Mouse (Mus musculus) kidney, postnatal 25 days (tissue): Measurements from ENCODE around the gene Spn.
"Not testable (repeated sequence)": the region's sequence is repeated elsewhere in the genome, so short reads cannot be mapped to it uniquely, and the experiment has no call there.

ENCODE experiments used
- DNase-seq, 2 experiments: peaks; one replicate each; pipeline ENCODE4 v3.0.0; 2021; ENCODE audit warnings: mixed read lengths in 2 of 2

Spn gene

DNA sequence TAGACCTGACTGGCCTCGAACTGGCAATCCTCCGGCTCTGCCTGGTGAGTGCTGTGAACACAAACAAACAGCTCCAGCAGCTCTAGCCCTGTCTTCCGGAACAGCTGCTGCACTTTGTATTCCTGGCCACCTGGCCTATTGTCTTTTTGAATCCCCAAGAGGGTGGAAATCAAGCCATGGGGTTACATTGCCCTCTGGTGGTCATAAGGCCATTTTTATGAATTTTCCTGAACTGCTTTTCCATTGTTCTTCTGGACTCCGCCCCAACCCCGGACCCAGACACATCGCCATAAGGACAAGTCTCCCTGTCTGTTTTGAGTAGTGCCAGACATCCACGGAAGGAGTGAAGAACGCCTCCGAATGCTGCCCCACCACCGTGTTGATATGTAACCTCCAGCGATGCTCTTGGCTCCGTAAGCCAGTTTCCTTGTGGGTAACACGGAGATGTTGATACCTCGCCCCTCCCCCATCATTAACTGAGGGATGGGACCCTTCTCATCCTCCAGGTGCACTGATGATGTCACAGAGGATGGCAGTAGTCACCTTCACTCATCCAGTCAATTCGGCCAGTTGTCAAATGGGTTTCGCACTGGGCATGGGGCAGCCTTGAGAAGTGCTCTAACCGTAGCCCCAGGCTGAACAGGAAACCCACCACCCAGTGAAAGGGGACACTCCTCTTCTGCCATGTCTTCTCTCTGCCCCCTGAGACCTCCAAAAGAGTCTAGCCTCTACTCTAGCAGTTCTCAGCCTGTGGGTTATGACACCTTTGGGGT, 32.9 kb downstream of the Spn start:
- DNase-seq: peak; percentile 79 to 85

DNA sequence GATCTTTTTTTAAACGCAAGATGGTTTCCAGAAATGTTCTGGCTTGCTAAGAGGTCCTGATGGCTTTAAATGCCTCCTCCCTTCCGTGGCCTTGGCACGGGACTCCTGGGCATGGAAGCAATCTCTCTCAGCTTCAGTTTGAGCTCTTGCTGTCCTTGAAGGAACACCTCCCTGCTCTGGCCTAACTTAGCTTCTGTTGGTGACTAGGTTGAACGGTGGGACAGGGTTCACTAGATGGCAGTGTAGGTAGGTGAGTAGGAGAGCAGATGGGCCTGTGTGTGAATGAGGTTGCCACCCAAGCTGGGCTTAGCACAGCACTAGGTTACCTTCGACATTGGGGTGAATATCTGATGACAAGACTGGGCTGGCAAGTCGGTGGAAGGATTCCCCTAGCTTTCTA, 33.7 kb downstream of the Spn start:
- no peak for DNase-seq

DNA sequence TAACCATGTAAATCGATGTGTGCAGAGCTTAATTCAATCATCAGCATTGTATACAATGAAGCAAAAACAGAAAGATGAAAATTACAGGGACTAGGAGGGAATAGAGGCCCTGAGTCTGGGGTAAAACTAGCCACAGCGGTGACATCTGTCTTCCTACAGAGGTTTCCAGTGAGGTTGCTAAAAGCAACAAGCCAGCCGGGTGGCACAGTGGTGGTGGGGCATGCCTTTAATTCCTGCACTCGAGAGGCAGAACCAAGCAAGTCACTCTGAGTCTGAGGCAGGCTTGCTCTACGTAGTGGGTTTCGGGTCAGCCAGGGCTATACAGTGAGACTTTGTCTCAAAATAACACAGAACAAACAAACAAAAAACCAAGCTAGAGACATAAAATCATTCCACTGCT, 35.5 kb downstream of the Spn start:
- no peak for DNase-seq

DNA sequence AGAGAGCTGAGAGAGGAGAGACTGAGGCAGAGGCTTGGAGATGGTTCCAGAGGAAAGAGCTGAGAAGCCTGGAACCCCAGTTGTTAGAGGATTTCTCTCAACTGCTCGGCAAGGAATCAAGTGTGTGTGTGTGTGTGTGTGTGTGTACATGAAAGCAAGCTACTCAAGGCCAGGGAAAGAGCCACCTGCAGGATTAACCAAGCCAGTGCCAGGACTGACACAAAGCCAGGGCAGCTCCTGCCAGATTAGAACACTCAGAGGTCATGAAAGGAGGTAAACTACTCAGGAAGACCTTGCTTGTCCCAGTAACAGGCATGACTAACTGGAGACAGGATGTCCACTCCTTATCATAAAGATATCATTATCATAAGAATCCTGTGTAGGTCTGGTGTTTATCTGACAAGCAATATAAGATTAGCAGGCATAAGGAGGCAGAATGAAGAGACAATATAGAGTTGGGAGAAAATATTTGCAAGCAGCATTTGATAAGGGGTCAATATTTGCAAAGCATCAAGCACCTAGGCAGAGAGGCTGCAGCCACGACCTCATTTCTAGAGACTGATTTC, 36.1 kb downstream of the Spn start:
- DNase-seq: no peak

DNA sequence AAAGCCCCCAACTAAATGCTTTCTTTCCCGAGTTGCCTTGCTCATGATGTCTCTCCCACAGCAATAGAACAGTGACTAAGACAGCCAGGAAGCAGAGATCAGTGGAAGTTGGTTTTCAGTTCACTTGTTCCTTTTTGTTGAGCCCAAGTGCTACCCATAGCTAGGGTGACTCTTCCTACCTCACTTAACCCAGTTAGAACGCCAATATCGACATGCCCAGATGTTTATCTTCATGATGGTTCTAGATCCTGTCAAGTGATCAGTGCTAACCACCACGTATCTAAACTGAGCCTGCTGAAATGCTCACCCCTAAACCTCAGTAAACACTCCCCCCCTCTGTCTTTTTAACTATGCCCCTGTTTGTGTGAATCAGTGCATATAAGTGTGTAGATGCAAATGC, 38.1 kb downstream of the Spn start:
- no peak for DNase-seq

DNA sequence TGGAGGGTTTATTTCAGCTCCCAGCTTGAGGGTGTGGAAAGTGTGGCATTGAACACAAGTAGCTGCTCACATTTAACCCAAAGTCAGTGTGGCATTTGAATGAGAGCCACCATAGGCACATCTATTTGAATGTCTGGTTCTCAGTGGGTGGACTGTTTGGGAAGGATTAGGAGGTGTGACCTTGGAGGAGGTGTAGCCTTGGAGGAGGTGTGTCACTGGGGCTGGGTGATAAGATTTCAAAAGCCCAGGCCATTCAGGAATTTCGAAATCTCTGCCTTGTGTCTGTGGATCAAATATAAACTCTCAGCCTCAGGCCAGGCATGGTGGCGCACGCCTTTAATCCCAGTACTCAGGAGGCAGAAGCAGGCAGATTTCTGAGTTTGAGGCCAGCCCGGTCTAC, 38.7 kb downstream of the Spn start:
- no peak for DNase-seq

DNA sequence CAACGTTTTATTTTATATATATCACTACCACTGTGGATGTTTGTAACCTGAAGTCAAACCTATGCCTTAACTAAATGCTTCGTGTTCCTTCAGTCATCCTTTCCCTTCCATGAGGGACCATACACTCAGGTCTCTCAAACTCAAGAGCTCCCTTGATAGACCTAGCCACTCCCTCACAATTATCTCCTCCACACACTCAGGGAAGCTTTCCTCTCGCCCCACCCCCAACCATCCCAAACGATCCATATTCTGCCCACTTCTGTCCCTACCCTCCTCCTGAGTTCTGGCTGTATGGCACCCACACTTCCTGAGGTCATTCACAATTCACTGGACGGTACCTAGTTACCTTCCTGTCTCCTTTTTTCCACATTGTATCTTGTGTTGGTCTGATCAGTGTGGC, 39.1 kb downstream of the Spn start:
- DNase-seq: no peak

DNA sequence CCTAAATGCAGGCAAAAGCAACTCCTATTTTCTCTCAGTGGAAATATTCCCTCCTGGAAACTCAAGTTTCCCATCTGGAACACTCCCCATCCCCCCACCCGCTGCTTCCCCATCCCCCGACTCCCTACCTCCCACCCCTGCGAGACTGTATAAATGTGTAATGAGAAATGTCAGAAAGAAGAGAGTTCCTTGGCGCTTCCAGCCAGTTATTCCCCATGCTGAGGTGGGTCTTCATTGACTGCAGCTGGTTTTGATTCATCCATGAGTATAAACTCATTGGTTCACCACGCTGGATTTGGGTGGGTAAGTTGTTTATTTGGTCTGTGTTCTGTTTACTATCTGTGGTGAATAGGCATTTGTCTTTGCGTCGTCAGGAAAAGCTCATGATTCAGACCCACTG, 41.2 kb downstream of the Spn start:
- no peak for DNase-seq

DNA sequence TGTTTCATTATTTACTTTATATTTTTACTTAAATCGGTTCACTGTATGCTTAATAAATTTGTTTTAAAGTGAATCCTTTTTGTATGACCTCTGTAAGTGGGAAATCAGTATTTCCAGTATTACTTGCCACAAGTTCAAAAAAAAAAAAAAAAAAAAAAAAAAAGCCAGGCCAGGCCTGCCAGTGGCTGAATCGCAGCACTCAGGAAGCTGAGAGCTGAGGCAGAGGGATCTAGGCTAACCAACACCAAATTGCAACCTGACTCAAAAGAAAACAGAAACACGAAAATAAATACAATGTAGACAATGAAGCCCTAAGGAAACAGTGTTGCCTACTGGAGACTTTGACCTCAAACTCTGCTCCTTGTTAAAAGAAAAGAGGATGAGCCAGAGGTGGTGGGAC, 43.7 kb downstream of the Spn start:
- DNase-seq: no peak

DNA sequence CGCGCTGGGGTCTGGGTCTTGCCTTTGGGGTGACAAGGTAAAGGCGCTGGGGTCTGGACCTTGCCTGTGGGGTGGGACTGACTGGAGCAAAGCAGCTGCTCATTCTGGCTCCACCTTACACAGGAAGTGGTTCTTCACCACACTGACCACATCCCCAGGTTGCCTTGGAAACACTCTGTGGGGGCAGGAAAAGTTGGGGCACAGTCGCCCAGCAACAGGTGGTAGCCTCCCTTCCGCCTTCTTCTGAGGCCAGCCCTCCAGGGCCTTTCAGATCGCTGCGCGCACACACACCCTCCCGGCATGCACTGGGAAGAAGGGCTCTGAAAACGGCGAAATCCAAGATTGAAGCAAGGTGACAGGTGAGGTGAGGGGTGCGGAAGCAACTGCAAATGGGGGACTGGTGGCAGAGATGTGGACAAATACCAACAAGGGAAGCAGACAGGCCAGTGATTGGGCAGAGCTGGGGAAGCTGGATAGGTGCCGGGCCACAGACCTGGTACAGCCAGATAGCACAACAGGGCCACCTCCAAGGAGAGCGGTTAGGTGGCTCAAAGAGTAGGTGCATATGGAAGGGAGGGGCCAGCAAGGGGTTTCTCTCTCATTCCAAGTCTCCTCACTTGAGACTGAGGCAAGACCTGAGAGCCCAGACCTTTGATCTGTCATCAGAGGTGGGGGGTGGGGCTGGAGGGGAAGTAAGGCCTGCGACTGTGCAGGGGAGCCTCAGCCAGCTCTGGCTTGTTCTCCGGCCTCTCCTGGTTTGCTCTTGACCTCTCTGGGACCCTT, 46.3 kb downstream of the Spn start, which contains the start of gene AI467606:
AI467606 (plus strand) TSS at position 246 of the 783 bp plus-strand sequence.
- DNase-seq: peak; percentile 27 to 68

DNA sequence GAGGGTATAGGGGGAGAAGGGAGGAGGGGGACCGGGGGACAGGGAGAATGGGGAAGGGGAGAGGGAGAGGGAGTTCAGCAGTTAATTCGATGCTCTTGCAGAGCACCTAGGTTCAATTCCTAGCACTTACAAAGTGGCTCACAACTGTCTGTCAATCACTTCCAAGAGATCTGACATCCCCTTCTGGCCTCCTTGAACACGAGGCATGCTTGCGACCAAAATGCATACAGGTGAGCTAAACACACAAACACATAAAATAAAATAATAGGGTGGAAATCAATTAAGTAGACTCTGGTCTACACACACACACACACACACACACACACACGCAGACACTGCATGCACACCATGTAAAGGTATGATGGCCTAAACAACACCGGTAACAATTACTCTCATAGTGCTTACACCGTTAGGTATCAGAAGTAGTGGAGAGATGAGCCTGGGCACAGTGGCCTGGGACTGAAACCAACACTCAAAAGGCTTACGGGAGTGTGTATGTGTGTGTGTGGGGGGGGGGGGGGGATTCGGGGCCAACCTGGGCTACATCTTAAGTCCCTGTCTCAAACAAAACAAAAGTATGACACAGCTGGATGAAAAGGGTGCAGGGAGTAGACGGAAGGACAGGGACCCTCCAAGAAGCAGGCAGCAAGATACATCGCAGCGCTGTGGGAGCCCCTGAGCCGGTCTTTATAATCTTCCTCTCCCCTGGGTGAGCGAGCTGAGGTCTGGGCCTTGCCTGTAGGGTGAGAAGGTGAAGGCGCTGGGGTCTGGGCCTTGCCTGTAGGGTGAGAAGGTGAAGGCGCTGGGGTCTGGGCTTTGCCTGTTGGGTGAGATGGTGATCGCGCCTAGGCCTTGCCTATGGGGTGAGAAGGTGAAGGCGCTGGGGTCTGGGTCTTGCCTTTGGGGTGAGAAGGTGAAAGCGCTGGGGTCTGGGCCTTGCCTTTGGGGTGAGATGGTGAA, 47.2 kb downstream of the Spn start:
- no peak for DNase-seq

DNA sequence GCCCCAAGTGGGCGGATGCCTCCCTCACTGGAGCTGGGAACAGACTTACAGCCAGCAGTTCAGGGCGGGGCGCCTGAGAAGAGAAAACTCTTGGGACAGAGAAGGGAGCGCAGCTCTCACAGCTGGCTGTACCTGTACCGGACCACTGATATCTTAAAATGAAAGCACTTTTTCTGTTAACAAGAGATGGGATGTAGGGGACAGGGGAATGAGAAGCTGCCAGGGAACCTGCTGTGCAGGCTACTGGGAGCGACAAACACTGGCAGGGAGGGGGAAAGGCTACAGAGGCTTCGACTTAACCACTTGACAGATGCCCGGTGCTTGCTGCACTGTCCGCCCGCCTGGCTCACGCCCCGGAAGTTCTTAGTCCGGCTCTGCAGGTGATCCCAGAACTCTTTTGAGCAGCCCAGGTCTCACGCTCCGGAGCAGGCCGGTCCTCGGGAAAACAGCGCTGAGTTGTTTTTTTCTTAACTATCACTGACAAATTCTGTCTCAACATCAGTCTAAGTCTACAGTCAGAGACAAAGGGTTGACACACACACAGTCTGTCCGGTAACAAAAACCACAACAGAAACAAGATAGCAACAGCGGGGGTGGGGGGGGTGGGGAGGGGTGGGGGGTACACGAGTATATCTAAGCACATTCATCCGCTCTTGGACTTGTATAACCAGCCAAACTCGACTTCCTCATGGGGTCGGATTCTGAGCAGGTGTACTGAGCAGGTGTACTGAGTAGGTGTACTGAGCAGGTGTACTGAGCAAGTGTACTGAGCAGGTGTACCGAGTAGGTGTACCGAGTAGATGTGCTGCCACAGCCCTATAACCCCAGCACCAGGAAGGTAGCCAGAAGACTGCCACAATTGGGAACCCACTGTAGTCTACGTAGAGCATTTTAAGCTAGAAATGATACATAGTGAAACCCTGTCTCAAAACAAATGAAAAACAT, 48.5 kb downstream of the Spn start:
- DNase-seq: peak; percentile 33 to 63

DNA sequence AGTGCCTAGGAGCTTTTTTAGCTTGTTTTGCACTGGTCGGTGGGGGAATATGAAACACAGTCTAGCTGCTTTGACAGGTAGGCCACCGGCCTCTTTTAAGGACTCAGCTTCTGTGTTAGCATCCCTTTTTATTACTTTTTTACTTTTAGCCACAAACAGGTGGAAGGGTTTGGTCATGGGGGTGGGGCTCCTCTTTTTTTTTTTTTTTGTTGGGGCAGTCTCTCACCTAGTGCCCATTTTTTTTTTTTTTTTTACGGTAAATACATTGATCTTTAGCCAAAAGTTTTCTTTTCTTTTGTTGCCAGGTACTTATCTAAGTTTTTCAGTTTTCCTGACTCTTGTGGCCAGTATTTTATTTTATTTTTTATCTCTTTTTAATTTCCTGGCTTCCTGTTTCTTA, 49.5 kb downstream of the Spn start:
- no peak for DNase-seq

DNA sequence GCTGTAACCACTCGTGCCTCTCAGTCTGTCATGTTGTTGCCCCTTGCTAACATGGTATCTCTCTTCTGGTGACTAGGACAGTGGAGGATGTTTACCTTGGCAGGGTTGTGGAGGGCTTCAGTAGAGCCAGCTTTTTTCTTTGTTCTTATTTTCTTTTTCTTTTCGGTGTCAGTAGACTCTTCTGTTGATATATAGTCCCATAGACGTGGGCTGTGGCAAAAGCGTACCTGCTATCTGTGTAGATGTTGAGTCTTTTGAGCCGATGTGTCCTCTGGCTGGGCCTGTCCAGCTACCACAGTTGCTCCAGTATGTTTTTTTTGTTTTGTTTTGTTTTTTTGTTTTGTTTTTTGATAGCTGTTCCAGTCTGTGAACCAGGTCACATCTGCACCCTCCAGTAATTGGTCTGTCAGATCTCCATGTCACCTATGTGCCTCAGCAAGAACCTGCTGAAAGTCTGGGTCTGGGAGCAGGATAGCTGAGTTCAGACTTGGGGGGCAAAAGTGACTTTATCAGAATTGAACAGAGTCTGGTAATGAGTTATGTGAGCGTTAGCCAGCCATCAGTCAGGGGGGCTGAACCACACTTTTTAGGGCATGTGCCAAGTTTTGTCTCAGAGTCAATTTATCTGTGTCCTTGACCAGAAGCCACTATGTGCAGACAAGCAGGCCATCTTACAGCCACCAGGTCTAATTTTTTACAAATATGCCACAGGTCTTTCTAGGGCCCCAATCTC, 50.2 kb downstream of the Spn start, which contains the start of gene Zg16:
Zg16 (minus strand) TSS at position 51 of the 733 bp plus-strand sequence.
- not testable (repeated sequence) for DNase-seq

DNA sequence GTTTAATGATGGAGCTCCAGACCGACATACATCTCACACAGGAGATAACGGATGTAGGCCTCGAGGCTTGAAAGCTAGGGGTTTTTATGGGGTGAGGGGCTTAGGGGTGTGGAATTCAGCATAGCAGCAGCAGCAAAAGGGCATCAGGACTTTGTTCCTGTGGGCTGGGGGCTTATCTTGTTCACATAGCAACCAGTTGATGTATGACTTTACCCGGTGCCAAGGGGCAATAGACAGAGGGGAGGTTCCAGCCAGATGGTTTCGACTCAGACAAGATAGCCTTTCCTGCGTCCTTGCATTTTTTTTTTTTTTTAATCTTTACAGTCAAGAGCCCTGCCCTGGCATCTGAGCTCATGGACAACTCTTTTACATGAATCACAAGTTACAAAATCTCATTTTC, 51.9 kb downstream of the Spn start:
- not testable (repeated sequence) for DNase-seq

DNA sequence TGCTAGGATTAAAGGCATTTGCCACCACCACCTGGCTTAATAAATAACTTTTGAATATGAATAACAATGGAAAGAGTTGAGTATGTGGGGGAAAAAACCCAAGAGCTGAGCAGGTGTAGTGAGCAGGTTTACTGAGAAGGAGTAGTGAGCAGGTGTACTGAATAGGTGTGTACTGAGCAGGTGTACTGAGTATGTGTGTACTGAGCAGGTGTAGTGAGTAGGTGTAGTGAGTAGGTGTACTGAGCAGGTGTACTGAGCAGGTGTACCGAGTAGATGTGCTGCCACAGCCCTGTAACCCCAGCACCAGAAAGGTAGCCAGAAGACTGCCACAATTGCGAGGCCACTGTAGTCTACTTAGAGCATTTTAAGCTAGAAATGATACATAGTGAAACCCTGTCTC, 52.8 kb downstream of the Spn start:
- DNase-seq: no peak

DNA sequence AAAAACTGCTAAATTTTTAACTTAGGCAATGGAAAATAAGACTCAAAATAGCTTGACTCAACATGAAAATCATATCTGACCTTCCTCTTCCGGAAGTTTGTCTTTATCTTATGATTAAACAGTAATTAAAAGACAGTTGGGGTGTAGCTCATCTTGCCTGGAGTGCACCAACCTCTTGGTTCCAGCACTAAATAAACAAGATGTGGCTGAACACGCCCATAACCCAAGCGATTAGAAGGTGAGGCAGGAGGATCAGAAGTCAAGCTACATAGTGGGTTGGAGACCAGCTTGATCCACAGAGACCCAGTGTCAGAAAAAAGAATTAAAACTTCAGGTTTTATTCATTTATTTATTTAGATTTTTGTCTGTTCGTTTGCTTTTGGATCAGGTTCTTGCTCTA, 53.9 kb downstream of the Spn start:
- DNase-seq: no peak

DNA sequence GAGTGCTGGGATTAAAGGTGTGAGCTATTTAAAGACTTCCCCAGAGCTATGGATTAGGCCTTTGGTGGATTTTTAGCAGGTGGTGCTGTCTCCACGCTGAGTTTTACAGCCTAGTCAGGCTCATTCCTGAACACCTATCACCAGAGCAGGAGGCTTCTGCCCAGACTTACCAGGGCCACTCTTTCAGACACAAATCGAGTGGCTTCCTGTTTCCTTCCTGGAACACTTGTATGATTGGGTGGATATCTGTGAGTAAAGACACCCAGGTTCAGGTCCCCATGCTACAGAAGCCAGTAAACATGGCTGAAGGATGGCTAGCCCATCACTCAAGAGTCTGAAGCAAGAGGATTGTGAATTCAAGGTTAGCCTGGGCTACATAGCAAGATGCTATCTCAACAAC, 54.6 kb downstream of the Spn start:
- DNase-seq: no peak

DNA sequence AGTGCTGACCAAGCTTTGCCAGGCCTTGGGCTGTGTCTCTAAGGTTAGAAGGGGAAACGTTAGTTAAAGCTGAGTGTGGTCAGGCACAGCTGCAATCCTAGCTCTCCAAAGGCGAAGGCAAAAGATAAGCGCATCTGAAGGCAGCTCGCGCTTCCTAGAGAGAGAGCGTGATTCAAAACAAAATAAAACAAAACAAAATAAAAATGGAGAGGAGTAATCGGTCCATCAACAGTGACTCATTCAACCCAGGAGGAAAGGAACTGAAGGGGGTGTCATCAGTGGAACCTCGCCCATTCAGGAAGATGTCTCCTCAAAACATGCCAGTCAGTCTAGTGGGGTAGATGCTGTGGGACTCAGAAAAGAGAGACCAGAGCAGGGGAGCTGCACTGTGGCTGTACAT, 55.4 kb downstream of the Spn start:
- no peak for DNase-seq
